Mouse (Mus musculus) heart, embryonic 14.5 days (tissue): ENCODE data around the gene Utf1. TPM values are rescaled to one million over a fixed set of nuclear protein-coding genes. Genes with fewer than 3 reads are reported as not detected.

ENCODE experiments used
- ATAC-seq: fragments of 200-750 bp; cut with Nextera tagmentation; 2 replicates; pipeline ENCODE4 v1.8.0; 2017; ENCODE audit warnings: low read depth, moderate TSS enrichment; ENCODE audit not compliant: insufficient number of reproducible peaks, insufficient read depth, low FRiP score
- H3K27ac ChIP-seq, 2 experiments: fragments of 200-500 bp in 1 of 2; fragments of 300-500 bp in 1 of 2; sonication (generic) in 1 of 2; replicated peaks in 1 of 2; 2 replicates each; pipeline ENCODE4 v1.5.1; 2012 to 2014; ENCODE audit warnings: low read depth in 2 of 2, low read length in 2 of 2, control low read depth in 1 of 2, mild to moderate bottlenecking in 1 of 2, mixed read lengths in 1 of 2; ENCODE audit not compliant: control insufficient read depth in 1 of 2, insufficient read depth in 1 of 2
- H3K27me3 ChIP-seq: fragments of 300-500 bp; sonication (generic); 2 replicates; pipeline ENCODE4 v1.6.1; 2014; ENCODE audit warnings: mild to moderate bottlenecking, low read length, control low read depth; ENCODE audit not compliant: control insufficient read depth, insufficient read depth
- H3K36me3 ChIP-seq: fragments of 300-500 bp; sonication (generic); 2 replicates; pipeline ENCODE4 v1.6.1; 2014; ENCODE audit warnings: mild to moderate bottlenecking, control low read depth, low read length, mixed read lengths; ENCODE audit not compliant: control insufficient read depth, insufficient read depth
- H3K4me1 ChIP-seq, 2 experiments: fragments of 200-500 bp in 1 of 2; fragments of 300-500 bp in 1 of 2; sonication (generic) in 1 of 2; 2 replicates each; pipeline ENCODE4 v1.6.1; 2012 to 2014; ENCODE audit warnings: low read length in 2 of 2, control low read depth in 1 of 2, mixed read lengths in 1 of 2; ENCODE audit not compliant: control insufficient read depth in 2 of 2, insufficient read depth in 2 of 2
- H3K4me2 ChIP-seq: fragments of 300-500 bp; sonication (generic); 2 replicates; pipeline ENCODE4 v1.6.1; 2014; ENCODE audit warnings: mild to moderate bottlenecking, low read length
- H3K4me3 ChIP-seq, 2 experiments: fragments of 200-500 bp in 1 of 2; fragments of 300-500 bp in 1 of 2; sonication (generic) in 1 of 2; 2 replicates each; pipeline ENCODE4 v1.5.1; 2012 to 2014; ENCODE audit warnings: low read length in 2 of 2, mild to moderate bottlenecking in 2 of 2, control low read depth in 1 of 2, low read depth in 1 of 2, moderate library complexity in 1 of 2; ENCODE audit not compliant: control insufficient read depth in 1 of 2, insufficient read depth in 1 of 2
- H3K9ac ChIP-seq: fragments of 300-500 bp; sonication (generic); 2 replicates; pipeline ENCODE4 v1.6.1; 2014; ENCODE audit warnings: mild to moderate bottlenecking, low read length
- H3K9me3 ChIP-seq: fragments of 300-500 bp; sonication (generic); 2 replicates; pipeline ENCODE4 v1.6.1; 2016; ENCODE audit warnings: low read length, control low read depth; ENCODE audit not compliant: control insufficient read depth
- WGBS: fragments of 180-500 bp; shearing (Covaris S2); extraction: QIAGEN DNeasy Blood & Tissue Kit; methylation state at CpG from one replicate; pipeline ENCODE4 v1.1.7; 2014; 5-methylcytosine and 5-hydroxymethylcytosine counted together
- polyA plus RNA-seq: library from polyadenylated mRNA; unstranded; fragments of >200 nt; fragmentation: Nextera tagmentation; extraction: Ambion mirVana; gene quantifications from 2 replicates; pipeline ENCODE4 v1.2.1, GENCODE M21; 2014

The Utf1 gene
- polyA plus RNA-seq, 1 experiment from 2014 or later: not detected

GRCm38 (mm10) chr7:139914141-139915047 lies 29.2 kb upstream of the Utf1 start:
- no peak overlapping the region for H3K9ac ChIP-seq
- no peak overlapping the region for H3K27ac ChIP-seq
- H3K4me3 ChIP-seq: peak overlapping the region in 1 of 2 experiments; percentile 20; a peak in 2 of 4 replicates
- 10% methylated on average over 29 of the region's 29 CpGs for WGBS
- H3K9me3 ChIP-seq: no peaks in the 10 kb centered on the region
- H3K4me2 ChIP-seq: peak overlapping the region; percentile 55
- no peak for ATAC-seq
- no peaks in the 10 kb centered on the region for H3K36me3 ChIP-seq
- peaks cover 0 to 6% of the 10 kb centered on the region in 2 experiments; a peak in 1 of 4 replicates for H3K4me1 ChIP-seq
- H3K27me3 ChIP-seq: peaks cover 59% of the 10 kb centered on the region

GRCm38 (mm10) chr7:139915646-139916257 lies 27.8 kb upstream of the Utf1 start:
- Histone ChIP-seq H3K27ac (no peak overlapping the region), H3K9ac (no peak overlapping the region), H3K4me2 (no peak overlapping the region), H3K36me3 (no peaks in the 10 kb centered on the region), H3K27me3 (peaks cover 63% of the 10 kb centered on the region), H3K4me1 (0 out of 4 replicates have a peak, but pooled peaks cover 0 to 6% of the 10 kb centered on the region in 2 experiments), H3K4me3 (no peak overlapping the region), H3K9me3 (no peaks in the 10 kb centered on the region)
- WGBS: 8% methylated on average over 14 of the region's 14 CpGs
- no peak for ATAC-seq

- Histone ChIP-seq H3K4me1 (0 out of 4 replicates have a peak, but pooled peaks cover 0 to 6% of the 10 kb centered on the region in 2 experiments), H3K27ac (no peak overlapping the region), H3K4me3 (no peak overlapping the region), H3K9me3 (no peaks in the 10 kb centered on the region), H3K4me2 (no peak overlapping the region), H3K9ac (no peak overlapping the region), H3K27me3 (peaks cover 63% of the 10 kb centered on the region), H3K36me3 (no peaks in the 10 kb centered on the region)
- 0% methylated on average over 1 of the region's 1 CpGs for WGBS
- no peak for ATAC-seq
Measured at GRCm38 (mm10) chr7:139916345-139916744, 27.2 kb upstream of the Utf1 start.

GRCm38 (mm10) chr7:139918262-139918661 lies 25.3 kb upstream of the Utf1 start:
- no peak for ATAC-seq
- Histone ChIP-seq H3K9ac (no peak overlapping the region), H3K4me3 (no peak overlapping the region), H3K4me1 (0 out of 4 replicates have a peak, but pooled peaks cover 0 to 6% of the 10 kb centered on the region in 2 experiments), H3K27me3 (peaks cover 54% of the 10 kb centered on the region), H3K4me2 (no peak overlapping the region), H3K27ac (no peak overlapping the region), H3K9me3 (no peaks in the 10 kb centered on the region), H3K36me3 (no peaks in the 10 kb centered on the region)
- 69% methylated on average over 4 of the region's 4 CpGs for WGBS

- Histone ChIP-seq H3K9ac (no peak overlapping the region), H3K27me3 (peaks cover 13% of the 10 kb centered on the region; the same call in 1 of the 2 replicates), H3K27ac (no peak overlapping the region), H3K4me3 (no peak overlapping the region), H3K4me2 (no peak overlapping the region), H3K36me3 (no peaks in the 10 kb centered on the region), H3K9me3 (no peaks in the 10 kb centered on the region), H3K4me1 (no peaks in the 10 kb centered on the region)
- ATAC-seq: no peak
- WGBS: 17% methylated on average over 11 of the region's 11 CpGs
Measured at GRCm38 (mm10) chr7:139930732-139931131, 12.9 kb upstream of the Utf1 start.

- 85% methylated on average over 10 of the region's 10 CpGs for WGBS
- no peak overlapping the region for H3K27ac ChIP-seq
- H3K4me2 ChIP-seq: no peak overlapping the region
- no peaks in the 10 kb centered on the region for H3K36me3 ChIP-seq
- H3K9ac ChIP-seq: no peak overlapping the region
- no peak overlapping the region for H3K4me3 ChIP-seq
- no peaks in the 10 kb centered on the region for H3K4me1 ChIP-seq
- H3K9me3 ChIP-seq: no peaks in the 10 kb centered on the region
- no peak for ATAC-seq
- peaks cover 36% of the 10 kb centered on the region for H3K27me3 ChIP-seq
Measured at GRCm38 (mm10) chr7:139936705-139937104, 6.9 kb upstream of the Utf1 start.

- Histone ChIP-seq H3K9me3 (no peaks in the 10 kb centered on the region), H3K4me3 (no peak overlapping the region), H3K4me1 (no peaks in the 10 kb centered on the region), H3K27ac (no peak overlapping the region), H3K9ac (no peak overlapping the region), H3K27me3 (peaks cover 41% of the 10 kb centered on the region), H3K4me2 (no peak overlapping the region), H3K36me3 (no peaks in the 10 kb centered on the region)
- no peak for ATAC-seq
- WGBS: 61% methylated on average over 3 of the region's 3 CpGs
Measured at GRCm38 (mm10) chr7:139937138-139937537, 6.5 kb upstream of the Utf1 start.
